Mouse (Mus musculus) midbrain, embryonic 13.5 days (tissue): Measurements from ENCODE around the gene Nomo1. TPM values are rescaled to one million over a fixed set of nuclear protein-coding genes. Genes with fewer than 3 reads are reported as not detected.
A peak's percentile ranks its signal among the peaks of the same experiment; 100 is the strongest.

Source experiments
- ATAC-seq: fragments of 200-750 bp; cut with Nextera tagmentation; 2 replicates; pipeline ENCODE4 v1.8.0; 2017; ENCODE audit warnings: mild to moderate bottlenecking, moderate TSS enrichment, moderate library complexity
- H3K27ac ChIP-seq: fragments of 300-500 bp; sonication (generic); 2 replicates; pipeline ENCODE4 v1.5.1; 2015; ENCODE audit warnings: inconsistent platforms, mild to moderate bottlenecking, moderate library complexity
- H3K27me3 ChIP-seq: fragments of 300-500 bp; sonication (generic); 2 replicates; pipeline ENCODE4 v1.6.1; 2015; ENCODE audit warnings: mild to moderate bottlenecking, inconsistent platforms
- H3K36me3 ChIP-seq: fragments of 300-500 bp; sonication (generic); 2 replicates; pipeline ENCODE4 v1.6.1; 2015; ENCODE audit warnings: mild to moderate bottlenecking, inconsistent platforms
- H3K4me1 ChIP-seq: fragments of 300-500 bp; sonication (generic); replicated peaks from 2 replicates; pipeline ENCODE4 v1.6.1; 2015; ENCODE audit warnings: inconsistent platforms
- H3K4me2 ChIP-seq: fragments of 300-500 bp; sonication (generic); replicated peaks from 2 replicates; pipeline ENCODE4 v1.6.1; 2015; ENCODE audit warnings: moderate library complexity, mild to moderate bottlenecking, inconsistent platforms
- H3K4me3 ChIP-seq: fragments of 300-500 bp; sonication (generic); replicated peaks from 2 replicates; pipeline ENCODE4 v1.5.1; 2015; ENCODE audit warnings: mild to moderate bottlenecking, inconsistent platforms
- H3K9ac ChIP-seq: fragments of 300-500 bp; sonication (generic); replicated peaks from 2 replicates; pipeline ENCODE4 v1.6.1; 2015; ENCODE audit warnings: mild to moderate bottlenecking, inconsistent platforms
- H3K9me3 ChIP-seq: fragments of 300-500 bp; sonication (generic); 2 replicates; pipeline ENCODE4 v1.6.1; 2016; ENCODE audit warnings: mild to moderate bottlenecking, inconsistent platforms
- WGBS: fragments of 180-500 bp; shearing (Covaris S2); methylation state at CpG from one replicate; pipeline ENCODE4 v1.1.7; 2015; 5-methylcytosine and 5-hydroxymethylcytosine counted together
- polyA plus RNA-seq: library from polyadenylated mRNA; unstranded; fragments of >200 nt; fragmentation: Nextera tagmentation; extraction: Ambion mirVana; gene quantifications from 2 replicates; pipeline ENCODE4 v1.2.1, GENCODE M21; 2015

Nomo1 gene
- polyA plus RNA-seq, 1 experiment from 2014 or later = 37.7 TPM

GRCm38 (mm10) chr7:46028681-46029080, 4.8 kb upstream of the Nomo1 start:
- Histone ChIP-seq H3K36me3 (no peaks in the 10 kb centered on the region), H3K9ac (no peak overlapping the region), H3K27ac (no peak overlapping the region), H3K4me2 (no peak overlapping the region), H3K4me1 (peaks cover 5% of the 10 kb centered on the region; the same call in 1 of the 2 replicates), H3K4me3 (no peak overlapping the region), H3K27me3 (peaks cover 3% of the 10 kb centered on the region; the same call in 1 of the 2 replicates), H3K9me3 (no peaks in the 10 kb centered on the region)
- ATAC-seq = no peak
- WGBS = 93% methylated on average over 10 of the region's 10 CpGs

GRCm38 (mm10) chr7:46029299-46030144, 4.0 kb upstream of the Nomo1 start:
- Histone ChIP-seq H3K9ac (0 out of 2 replicates have a peak overlapping the region, but pooled peaks have one; percentile 32), H3K27ac (no peak overlapping the region), H3K36me3 (no peaks in the 10 kb centered on the region), H3K27me3 (peaks cover 3% of the 10 kb centered on the region; the same call in 1 of the 2 replicates), H3K9me3 (no peaks in the 10 kb centered on the region), H3K4me3 (no peak overlapping the region), H3K4me2 (0 out of 2 replicates have a peak overlapping the region, but pooled peaks have one; percentile 5), H3K4me1 (peaks cover 11% of the 10 kb centered on the region)
- 69% methylated on average over 9 of the region's 9 CpGs for WGBS
- no peak for ATAC-seq

- H3K9ac ChIP-seq = 0 out of 2 replicates have a peak within 1 kb of the TSS, but pooled peaks have one; percentile 32
- 0 out of 2 replicates have a peak within 1 kb of the TSS, but pooled peaks have one; percentile 5 for H3K4me2 ChIP-seq
- ATAC-seq = no peak
- H3K27me3 ChIP-seq = peaks cover 3% of the 10 kb centered on the region; the same call in 1 of the 2 replicates
- WGBS = 7% methylated on average over 11 of the region's 11 CpGs
- H3K4me3 ChIP-seq = no peak within 1 kb of the TSS
- H3K27ac ChIP-seq = no peak within 1 kb of the TSS
- peaks cover 17% of the 10 kb centered on the region for H3K4me1 ChIP-seq
- H3K36me3 ChIP-seq = no peaks in the 10 kb centered on the region
- H3K9me3 ChIP-seq = no peaks in the 10 kb centered on the region
Measured at GRCm38 (mm10) chr7:46030145-46030488, 3.4 kb upstream of the Nomo1 start, which contains the start of gene Abcc6. TSS of gene Abcc6 (minus strand) at chr7:46030302.

GRCm38 (mm10) chr7:46031075-46031474, 2.4 kb upstream of the Nomo1 start:
- Histone ChIP-seq H3K9me3 (no peaks in the 10 kb centered on the region), H3K4me2 (no peak overlapping the region), H3K4me3 (no peak overlapping the region), H3K27me3 (peaks cover 3% of the 10 kb centered on the region; the same call in 1 of the 2 replicates), H3K36me3 (no peaks in the 10 kb centered on the region), H3K27ac (no peak overlapping the region), H3K4me1 (peaks cover 24% of the 10 kb centered on the region), H3K9ac (no peak overlapping the region)
- ATAC-seq = no peak
- 89% methylated on average over 2 of the region's 2 CpGs for WGBS

- WGBS = under 1% methylated on average over 35 of the region's 35 CpGs
- Histone ChIP-seq H3K4me2 (peak overlapping the region; percentile 77), H3K36me3 (peaks cover 15% of the 10 kb centered on the region), H3K4me1 (peaks cover 26% of the 10 kb centered on the region), H3K9ac (peak overlapping the region; percentile 91), H3K27me3 (peaks cover 3% of the 10 kb centered on the region; the same call in 1 of the 2 replicates), H3K4me3 (peak overlapping the region; percentile 79), H3K9me3 (no peaks in the 10 kb centered on the region), H3K27ac (0 out of 2 replicates have a peak overlapping the region, but pooled peaks have one; percentile 27)
- no peak for ATAC-seq
Measured at GRCm38 (mm10) chr7:46033870-46034337, 406 bp downstream of the Nomo1 start.

- Histone ChIP-seq H3K4me3 (peak overlapping the region; percentile 79; the same call in 1 of the 2 replicates), H3K4me1 (peaks cover 27% of the 10 kb centered on the region), H3K27me3 (peaks cover 3% of the 10 kb centered on the region; the same call in 1 of the 2 replicates), H3K4me2 (peak overlapping the region; percentile 77), H3K36me3 (peaks cover 23% of the 10 kb centered on the region), H3K27ac (no peak overlapping the region), H3K9ac (peak overlapping the region; percentile 91), H3K9me3 (no peaks in the 10 kb centered on the region)
- ATAC-seq = no peak
- 91% methylated on average over 2 of the region's 2 CpGs for WGBS
Measured at GRCm38 (mm10) chr7:46034991-46035390, 1.5 kb downstream of the Nomo1 start.

DNA sequence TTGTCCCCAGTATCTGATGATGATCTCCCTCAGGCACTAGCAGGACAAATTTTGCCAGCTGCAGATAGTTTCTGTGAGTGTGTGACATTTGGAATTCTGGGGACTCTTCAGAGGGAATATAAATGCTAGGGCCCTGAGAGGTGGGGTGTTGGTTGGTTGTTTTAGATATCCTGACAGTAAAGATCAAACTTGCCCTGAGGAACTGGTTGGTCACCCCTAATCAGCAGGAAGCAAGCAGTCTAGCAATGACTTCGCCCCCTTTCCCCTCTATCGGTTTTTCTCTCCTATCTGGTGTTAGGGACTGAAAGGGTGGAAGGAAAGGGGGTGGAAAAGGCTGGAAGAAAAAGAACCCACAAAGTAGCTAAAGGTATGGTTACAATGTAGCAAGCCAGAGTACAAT, 2.0 kb downstream of the Nomo1 start:
- Histone ChIP-seq H3K4me3 (no peak overlapping the region), H3K4me2 (no peak overlapping the region), H3K36me3 (peaks cover 27% of the 10 kb centered on the region), H3K27ac (no peak overlapping the region), H3K27me3 (no peaks in the 10 kb centered on the region), H3K9me3 (no peaks in the 10 kb centered on the region), H3K9ac (peak overlapping the region; percentile 91; the same call in 1 of the 2 replicates), H3K4me1 (peaks cover 27% of the 10 kb centered on the region)
- no peak for ATAC-seq
- WGBS = 89% methylated on average over 2 of the region's 2 CpGs

DNA sequence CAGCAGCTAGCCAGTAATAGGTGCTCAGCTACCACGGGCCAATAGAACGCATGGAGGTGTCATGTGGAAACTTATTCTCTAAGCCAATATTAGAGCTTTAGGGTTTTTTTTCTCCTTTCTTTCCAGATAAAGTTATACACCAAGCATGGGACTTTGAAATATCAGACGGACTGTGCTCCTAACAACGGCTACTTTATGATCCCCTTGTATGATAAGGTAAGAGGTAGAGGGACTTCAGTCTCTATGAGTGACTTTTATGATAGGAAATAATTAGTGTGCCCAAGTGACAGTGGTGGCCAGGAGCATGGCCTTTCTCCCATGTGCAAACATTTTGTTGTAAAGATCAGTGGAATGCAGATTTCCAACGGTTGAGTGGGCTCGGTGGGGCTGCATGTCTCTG, 3.9 kb downstream of the Nomo1 start:
- H3K36me3 ChIP-seq = peaks cover 46% of the 10 kb centered on the region
- WGBS = 91% methylated on average over 6 of the region's 6 CpGs

GRCm38 (mm10) chr7:46039873-46040272, 6.4 kb downstream of the Nomo1 start:
- no peak overlapping the region for H3K27ac ChIP-seq

More for the DNA sequence above, 3.9 kb downstream of the Nomo1 start:
- no peak overlapping the region for H3K4me2 ChIP-seq
- H3K27me3 ChIP-seq = no peaks in the 10 kb centered on the region
- H3K27ac ChIP-seq = no peak overlapping the region
- H3K4me1 ChIP-seq = peaks cover 27% of the 10 kb centered on the region
- H3K9ac ChIP-seq = no peak overlapping the region
- no peak overlapping the region for H3K4me3 ChIP-seq
- H3K9me3 ChIP-seq = no peaks in the 10 kb centered on the region
- no peak for ATAC-seq

DNA sequence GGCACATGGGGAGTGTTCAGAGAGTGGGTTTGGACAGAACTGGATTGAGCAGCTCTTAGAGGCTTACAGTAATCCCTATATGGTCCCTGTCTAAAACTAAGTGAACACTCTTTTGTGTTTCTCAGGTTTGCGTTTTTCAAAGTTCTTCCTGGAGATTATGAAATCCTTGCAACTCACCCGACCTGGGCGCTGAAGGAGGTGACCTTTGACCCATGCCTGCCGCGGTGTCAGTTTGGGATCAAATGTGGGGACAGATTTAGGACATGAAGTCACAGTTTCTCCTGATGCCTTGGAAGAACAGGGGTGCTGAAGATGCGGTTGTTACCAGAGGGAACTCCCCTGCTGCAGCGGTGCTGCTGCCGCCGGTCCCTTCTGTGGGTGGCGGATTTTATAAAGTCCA, 10.6 kb downstream of the Nomo1 start:
- H3K4me2 ChIP-seq = no peak overlapping the region
- WGBS = 94% methylated on average over 10 of the region's 10 CpGs
- no peaks in the 10 kb centered on the region for H3K27me3 ChIP-seq
- no peak overlapping the region for H3K27ac ChIP-seq
- no peaks in the 10 kb centered on the region for H3K4me1 ChIP-seq
- no peak overlapping the region for H3K9ac ChIP-seq
- no peak for ATAC-seq
- H3K9me3 ChIP-seq = no peaks in the 10 kb centered on the region
- H3K4me3 ChIP-seq = no peak overlapping the region
- H3K36me3 ChIP-seq = peaks cover 87% of the 10 kb centered on the region

More at GRCm38 (mm10) chr7:46039873-46040272, 6.4 kb downstream of the Nomo1 start:
- Histone ChIP-seq H3K4me3 (no peak overlapping the region), H3K27me3 (no peaks in the 10 kb centered on the region), H3K36me3 (peaks cover 69% of the 10 kb centered on the region), H3K9me3 (no peaks in the 10 kb centered on the region), H3K4me1 (peaks cover 13% of the 10 kb centered on the region), H3K9ac (no peak overlapping the region), H3K4me2 (no peak overlapping the region)
- ATAC-seq = no peak
- WGBS = 70% methylated on average over 2 of the region's 2 CpGs

GRCm38 (mm10) chr7:46045882-46046281, 12.4 kb downstream of the Nomo1 start:
- Histone ChIP-seq H3K27me3 (no peaks in the 10 kb centered on the region), H3K9me3 (no peaks in the 10 kb centered on the region), H3K36me3 (peaks cover 86% of the 10 kb centered on the region), H3K4me2 (no peak overlapping the region), H3K4me3 (no peak overlapping the region), H3K27ac (no peak overlapping the region), H3K9ac (no peak overlapping the region), H3K4me1 (no peaks in the 10 kb centered on the region)
- no peak for ATAC-seq
- 95% methylated on average over 11 of the region's 11 CpGs for WGBS

DNA sequence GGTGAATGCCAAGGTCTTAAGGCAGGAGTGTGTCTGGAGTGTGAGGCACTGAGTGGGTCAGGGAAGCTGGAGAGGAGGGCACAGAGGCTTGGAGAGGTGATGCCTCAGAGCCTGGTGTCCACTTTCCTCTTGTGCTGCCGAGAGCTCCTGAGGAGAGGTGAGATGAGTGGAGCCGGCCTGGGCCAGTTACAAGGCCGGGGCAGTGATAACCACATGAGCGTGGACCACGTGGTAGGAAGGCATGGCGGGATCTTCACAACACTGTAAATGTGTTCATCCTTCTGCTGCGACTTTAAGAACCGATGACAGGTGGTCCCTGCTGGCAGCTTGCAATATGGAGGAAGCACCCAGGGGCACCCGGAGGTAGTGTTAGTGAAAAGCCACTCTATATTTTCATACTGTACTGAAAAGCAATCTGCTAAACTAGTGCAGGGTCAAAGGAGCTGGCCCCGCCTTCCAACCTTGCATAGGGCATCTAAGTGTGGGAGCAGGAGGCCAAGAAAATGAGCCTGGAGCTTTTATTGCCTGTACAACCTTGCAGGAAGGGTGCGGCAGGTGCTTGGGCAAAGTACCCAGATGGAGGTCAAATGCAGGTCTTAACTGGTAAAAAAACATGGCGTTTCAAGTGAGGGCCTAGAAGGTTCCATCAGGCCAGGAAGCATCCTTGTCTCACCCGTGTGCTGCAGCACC, 14.5 kb downstream of the Nomo1 start:
- Histone ChIP-seq H3K4me1 (no peaks in the 10 kb centered on the region), H3K4me2 (no peak overlapping the region), H3K36me3 (peaks cover 81% of the 10 kb centered on the region), H3K9ac (no peak overlapping the region), H3K27me3 (no peaks in the 10 kb centered on the region), H3K9me3 (no peaks in the 10 kb centered on the region), H3K4me3 (no peak overlapping the region), H3K27ac (no peak overlapping the region)
- no peak for ATAC-seq
- 93% methylated on average over 13 of the region's 13 CpGs for WGBS
